Mouse (Mus musculus) E14TG2a.4 (cell line): ENCODE measurements around the gene Mdfic.
"Not testable (repeated sequence)": the region's sequence is repeated elsewhere in the genome, so short reads cannot be mapped to it uniquely, and the experiment has no call there.

Experiments used
- H3K27me3 ChIP-seq: 2 replicates; pipeline ENCODE4 v1.6.1; 2014; ENCODE audit warnings: low read length, control low read depth; ENCODE audit not compliant: insufficient read depth
- H3K36me3 ChIP-seq: 2 replicates; pipeline ENCODE4 v1.6.1; 2014; ENCODE audit warnings: low read length, control low read depth; ENCODE audit not compliant: insufficient read depth
- H3K4me1 ChIP-seq: replicated peaks from 2 replicates; pipeline ENCODE4 v1.6.1; 2014; ENCODE audit warnings: low read depth, low read length, control low read depth
- H3K4me3 ChIP-seq: replicated peaks from 2 replicates; pipeline ENCODE4 v1.5.1; 2014; ENCODE audit warnings: mild to moderate bottlenecking, low read length
- H3K9me3 ChIP-seq: 2 replicates; pipeline ENCODE4 v1.6.1; 2014; ENCODE audit warnings: low read length, control low read depth
- CTCF ChIP-seq: conservative IDR thresholded peaks from 2 replicates; pipeline ENCODE4 v1.5.1; 2014; ENCODE audit warnings: low read length
- NANOG ChIP-seq: IDR thresholded peaks from 2 replicates; pipeline ENCODE4 v1.6.1; 2014; ENCODE audit warnings: borderline replicate concordance, low read length, mixed read lengths
- POU5F1 ChIP-seq: IDR thresholded peaks from 2 replicates; pipeline ENCODE4 v1.6.1; 2014; ENCODE audit warnings: low read length, borderline replicate concordance

Gene Mdfic

DNA sequence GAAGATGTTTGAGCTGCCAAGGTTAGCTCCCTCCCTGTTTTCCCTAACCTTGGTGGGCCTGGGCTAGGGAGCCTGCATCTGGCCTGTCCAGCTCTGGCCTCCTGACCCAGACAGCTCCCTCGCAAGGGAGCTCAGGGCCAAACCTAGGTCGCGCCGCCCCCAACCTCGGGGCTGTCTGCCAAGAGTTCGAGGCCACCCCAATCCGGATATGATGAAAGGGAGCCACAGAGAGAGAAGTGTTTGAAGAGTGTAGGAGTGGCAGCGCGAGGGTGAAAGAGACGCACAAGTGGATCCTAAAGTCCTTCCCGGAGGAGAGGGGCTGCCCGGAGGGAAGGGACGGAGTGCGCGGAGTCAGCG is at the start of gene Mdfic:
Mdfic (plus strand) TSS at position 201 of the 357 bp plus-strand sequence.
- peaks cover 31% of the 10 kb centered on the region for H3K4me1 ChIP-seq
- H3K9me3 ChIP-seq, result peaks cover 4% of the 10 kb centered on the region; the same call in 1 of the 2 replicates
- H3K36me3 ChIP-seq, result no peaks in the 10 kb centered on the region
- peak within 1 kb of the TSS; percentile 85 for H3K4me3 ChIP-seq
- no peak for TF ChIP-seq CTCF
- no peak for TF ChIP-seq POU5F1
- no peak for TF ChIP-seq NANOG
- peaks cover 7% of the 10 kb centered on the region; the same call in 1 of the 2 replicates for H3K27me3 ChIP-seq

DNA sequence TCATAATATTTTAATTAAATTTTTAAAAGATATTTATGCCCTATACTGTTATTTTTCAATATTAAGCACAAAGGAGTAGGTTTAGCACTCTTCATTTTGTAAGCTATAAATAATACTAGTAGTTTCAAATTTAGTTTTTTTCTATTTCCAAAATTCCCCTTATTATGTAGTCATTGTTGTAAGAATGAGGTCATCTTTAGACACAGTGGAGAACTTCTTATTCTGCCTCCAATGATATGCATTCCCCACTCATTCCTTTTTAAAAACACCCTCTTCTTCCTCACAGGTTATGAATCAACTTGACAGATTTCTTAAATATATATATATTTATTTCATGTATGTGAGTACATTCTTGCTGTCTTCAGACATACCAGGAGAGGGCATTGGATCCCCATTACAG is 49.1 kb upstream of the Mdfic start:
- H3K4me3 ChIP-seq, result no peak overlapping the region
- TF ChIP-seq CTCF (no peak), NANOG (no peak), POU5F1 (no peak)
- no peaks in the 10 kb centered on the region for H3K9me3 ChIP-seq
- no peaks in the 10 kb centered on the region for H3K27me3 ChIP-seq
- no peaks in the 10 kb centered on the region for H3K36me3 ChIP-seq
- H3K4me1 ChIP-seq, result no peaks in the 10 kb centered on the region

DNA sequence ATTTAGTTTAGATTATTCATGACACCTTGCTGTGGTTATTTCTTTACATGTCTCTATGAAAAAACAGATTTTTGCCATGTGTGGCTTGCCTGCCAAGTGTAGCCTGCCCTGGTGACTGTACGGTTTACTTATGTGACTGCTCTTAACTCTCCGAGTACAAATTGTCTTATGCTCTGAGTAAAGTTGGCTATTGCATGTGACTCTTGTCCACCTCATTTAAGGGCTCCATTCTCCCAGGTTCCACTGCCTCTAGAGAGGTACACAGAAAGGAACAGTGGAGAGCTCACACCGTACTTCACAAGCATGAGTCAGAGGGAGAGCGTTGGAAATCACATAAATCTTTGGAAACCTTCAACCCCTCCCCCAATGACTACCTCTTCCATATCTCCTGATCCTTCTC is 10.4 kb upstream of the Mdfic start:
- no peaks in the 10 kb centered on the region for H3K36me3 ChIP-seq
- no peaks in the 10 kb centered on the region for H3K9me3 ChIP-seq
- no peak overlapping the region for H3K4me3 ChIP-seq
- peaks cover 44% of the 10 kb centered on the region for H3K4me1 ChIP-seq
- no peaks in the 10 kb centered on the region for H3K27me3 ChIP-seq
- no peak for TF ChIP-seq NANOG
- TF ChIP-seq POU5F1, result no peak
- no peak for TF ChIP-seq CTCF

DNA sequence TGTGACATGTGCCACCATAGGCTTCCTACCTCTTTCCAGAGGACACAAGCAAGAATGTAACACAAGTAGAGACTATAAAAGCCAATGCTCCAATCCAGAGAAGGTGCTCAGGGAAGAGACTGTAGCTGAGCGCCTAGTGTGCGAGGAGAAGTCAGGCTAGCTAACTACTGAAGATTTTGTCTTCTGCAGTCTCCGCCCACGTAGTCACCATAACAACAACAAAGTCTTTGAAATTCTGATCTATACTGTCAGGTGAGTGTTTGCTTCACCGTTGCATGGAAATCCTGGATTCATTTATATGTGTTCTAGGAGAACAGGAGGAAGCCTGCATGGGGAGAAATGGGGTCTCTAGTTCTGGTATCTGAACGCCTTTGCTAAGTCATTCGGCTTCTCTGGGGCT is 9.8 kb upstream of the Mdfic start:
- Histone ChIP-seq H3K4me1 (peaks cover 50% of the 10 kb centered on the region), H3K9me3 (no peaks in the 10 kb centered on the region), H3K27me3 (no peaks in the 10 kb centered on the region), H3K4me3 (no peak overlapping the region), H3K36me3 (no peaks in the 10 kb centered on the region)
- TF ChIP-seq NANOG (no peak), CTCF (no peak), POU5F1 (no peak)

DNA sequence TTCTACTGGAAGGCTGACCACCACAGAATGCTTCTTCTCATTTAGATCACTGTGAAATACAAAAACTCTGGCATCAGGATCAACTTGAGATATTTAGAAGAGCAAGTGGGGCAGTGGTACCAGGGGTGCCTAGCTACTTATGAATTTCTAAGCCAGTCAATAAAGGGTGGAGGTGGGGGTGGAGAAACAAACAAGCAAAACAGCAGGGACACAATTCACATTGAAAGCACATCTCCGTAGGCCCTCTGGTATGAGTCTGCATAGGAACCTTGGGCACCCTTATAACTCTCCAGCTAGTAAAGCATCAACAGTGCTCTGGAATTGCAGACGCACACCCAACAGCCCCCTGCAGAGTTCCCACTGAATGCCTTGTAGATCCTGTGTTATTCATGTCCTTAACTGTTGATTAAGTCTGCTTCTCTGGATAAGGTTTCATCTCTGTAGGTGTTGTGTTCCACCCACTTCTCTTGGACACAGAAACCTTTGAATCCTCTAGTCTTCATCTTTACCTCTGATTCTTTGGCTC is 7.5 kb upstream of the Mdfic start:
- Histone ChIP-seq H3K36me3 (no peaks in the 10 kb centered on the region), H3K4me3 (no peak overlapping the region)
- TF ChIP-seq POU5F1, result no peak
- TF ChIP-seq NANOG, result peak; percentile 31; the same call in 1 of the 2 replicates

DNA sequence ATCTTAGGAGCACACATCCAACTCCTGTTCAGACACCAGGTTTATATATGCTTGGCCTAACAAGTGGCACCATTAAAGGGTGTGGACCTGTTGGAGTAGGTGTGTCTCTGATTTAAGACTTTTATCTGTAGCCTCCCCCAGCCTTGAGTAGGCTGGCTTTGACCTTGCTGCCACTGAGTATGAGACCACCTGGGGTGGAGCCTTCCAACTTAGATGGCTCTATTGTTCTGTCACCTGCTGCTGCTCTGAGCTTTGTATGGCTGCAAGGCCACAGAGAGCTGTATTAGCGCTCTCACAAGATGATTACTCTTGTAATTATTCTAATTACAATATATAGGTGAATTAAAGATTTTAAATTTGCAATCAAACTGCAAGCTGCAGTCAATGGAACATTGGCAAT is 6.4 kb upstream of the Mdfic start:
- not testable (repeated sequence) for H3K36me3 ChIP-seq, H3K27me3 ChIP-seq, H3K9me3 ChIP-seq, H3K4me3 ChIP-seq
- peaks cover 59% of the 10 kb centered on the region for H3K4me1 ChIP-seq
- peak; percentile 87 for TF ChIP-seq NANOG

More for the DNA sequence above, 7.5 kb upstream of the Mdfic start:
- Histone ChIP-seq H3K27me3 (no peaks in the 10 kb centered on the region), H3K9me3 (peaks cover 4% of the 10 kb centered on the region; the same call in 1 of the 2 replicates), H3K4me1 (peaks cover 52% of the 10 kb centered on the region)

DNA sequence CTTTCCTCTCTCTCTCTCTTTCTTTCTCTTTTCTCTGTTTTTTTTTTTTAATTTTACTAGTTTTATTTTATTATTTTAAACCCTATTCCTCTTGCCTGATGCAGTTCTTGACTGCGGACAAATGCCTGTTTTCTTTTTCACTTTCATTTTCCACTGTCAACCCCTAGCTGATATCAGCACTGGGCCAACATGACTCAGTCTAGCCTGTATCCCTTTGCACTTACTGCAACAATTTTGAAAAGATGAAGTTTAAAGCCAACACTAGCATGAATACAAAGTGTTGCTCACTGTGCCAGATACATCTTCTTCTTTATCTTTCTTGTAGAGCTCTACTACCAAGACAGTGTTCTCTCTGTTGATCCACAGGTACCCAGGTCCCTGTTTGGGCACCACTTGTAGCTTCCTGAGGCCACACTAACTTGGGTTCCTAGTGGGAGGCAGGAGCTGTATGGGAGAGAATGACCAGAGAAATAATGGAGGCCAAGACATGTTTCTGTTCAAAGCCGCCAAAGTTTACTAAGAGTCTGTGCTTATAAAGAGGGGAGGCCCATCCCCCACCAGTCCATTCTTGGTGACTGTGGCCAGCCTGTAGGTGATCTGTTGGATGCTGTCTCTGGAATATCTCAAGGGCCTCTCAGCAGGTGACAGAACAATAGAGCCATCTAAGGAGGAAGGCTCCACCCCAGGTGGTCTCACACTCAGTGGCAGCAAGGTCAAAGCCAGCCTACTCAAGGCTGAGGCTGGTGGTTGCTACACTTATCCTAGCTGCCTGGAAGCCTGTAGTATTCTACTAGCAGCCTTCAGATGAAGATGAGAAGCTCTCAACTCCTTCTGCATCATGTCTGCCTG is 5.2 kb upstream of the Mdfic start:
- Histone ChIP-seq H3K36me3 (no peaks in the 10 kb centered on the region), H3K27me3 (0 out of 2 replicates have a peak, but pooled peaks cover 3% of the 10 kb centered on the region), H3K9me3 (peaks cover 4% of the 10 kb centered on the region; the same call in 1 of the 2 replicates), H3K4me1 (peaks cover 69% of the 10 kb centered on the region), H3K4me3 (no peak overlapping the region)
- no peak for TF ChIP-seq CTCF
- peak; percentile 74; the same call in 1 of the 2 replicates for TF ChIP-seq NANOG
- TF ChIP-seq POU5F1, result no peak

DNA sequence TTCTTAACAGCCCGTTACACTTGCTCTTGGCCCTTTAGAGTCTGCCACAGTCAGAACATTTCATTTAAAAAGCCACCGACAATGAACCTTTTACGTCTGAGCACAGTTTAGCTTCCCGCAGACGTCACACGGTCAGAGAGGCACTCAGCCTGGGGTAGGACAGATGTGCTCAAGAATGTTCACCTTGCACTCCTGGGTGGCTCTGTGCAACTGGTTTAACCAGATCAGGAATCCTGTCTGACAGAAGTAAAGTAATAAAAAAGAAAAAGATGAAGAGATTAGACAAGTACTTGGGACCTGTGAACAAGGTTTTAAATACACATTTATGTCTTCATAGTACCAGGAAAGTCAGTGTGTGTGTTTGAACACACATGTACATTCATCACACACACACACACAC is 542 bp upstream of the Mdfic start:
- no peak overlapping the region for H3K4me3 ChIP-seq
- H3K36me3 ChIP-seq, result no peaks in the 10 kb centered on the region
- peaks cover 36% of the 10 kb centered on the region for H3K4me1 ChIP-seq
- TF ChIP-seq NANOG, result no peak
- no peak for TF ChIP-seq POU5F1
- TF ChIP-seq CTCF, result no peak
- H3K9me3 ChIP-seq, result peaks cover 4% of the 10 kb centered on the region; the same call in 1 of the 2 replicates
- H3K27me3 ChIP-seq, result peaks cover 7% of the 10 kb centered on the region; the same call in 1 of the 2 replicates
